Mouse (Mus musculus): ENCODE measurements around the gene Synrg. TPM values are rescaled to one million over a fixed set of nuclear protein-coding genes. Genes with fewer than 3 reads are reported as not detected.

Synrg gene
- total RNA-seq, 4 experiments from 2014 or later, result 69.6 to 80.3 (median 73.9) TPM

DNA sequence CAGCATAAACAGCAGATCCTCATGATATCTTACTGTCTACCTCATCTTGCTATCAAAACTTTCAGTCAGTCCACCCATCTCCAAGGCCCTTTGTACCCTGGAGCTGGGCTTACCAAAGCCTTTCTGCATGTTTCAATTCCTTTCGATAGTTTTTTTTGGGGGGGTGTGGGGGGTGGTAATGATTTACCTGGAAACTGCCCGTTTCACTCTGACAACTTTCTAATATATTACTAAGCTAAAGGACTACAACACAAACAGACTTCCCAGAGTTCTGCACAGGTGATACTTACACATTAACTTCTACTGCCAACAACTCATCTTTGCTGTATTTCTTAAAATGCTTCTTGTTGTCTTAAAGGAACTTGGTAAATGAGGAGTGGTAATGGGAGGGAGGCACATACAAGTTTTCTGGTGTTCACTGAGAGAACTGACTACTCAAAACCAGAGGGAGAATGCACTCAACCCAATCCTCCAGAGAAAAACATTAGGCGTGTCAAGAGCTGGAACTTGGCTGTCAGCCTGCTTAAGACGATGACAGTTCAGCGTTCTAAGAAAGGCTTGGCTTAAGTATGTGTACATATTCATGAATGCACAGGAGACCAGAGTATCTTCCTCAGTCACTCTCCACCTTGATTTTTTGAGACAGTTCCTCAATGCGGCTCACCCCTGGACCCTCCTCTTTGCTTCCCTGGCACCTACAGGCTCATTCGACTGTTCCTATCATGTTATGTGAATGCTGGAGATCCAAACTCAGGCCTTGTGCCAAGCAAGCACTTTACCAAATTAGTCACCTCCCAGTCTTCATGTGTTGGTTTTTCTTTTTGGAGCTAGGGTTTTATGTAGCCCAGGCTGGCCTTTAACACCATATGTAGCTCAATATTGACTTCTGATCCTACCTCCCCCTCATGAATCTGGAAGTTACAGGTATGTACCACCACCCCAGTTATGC, 109.9 kb downstream of the Synrg start:
- DNase-seq (ENCODE audit: low spot score in 2 of 2), result no peak

DNA sequence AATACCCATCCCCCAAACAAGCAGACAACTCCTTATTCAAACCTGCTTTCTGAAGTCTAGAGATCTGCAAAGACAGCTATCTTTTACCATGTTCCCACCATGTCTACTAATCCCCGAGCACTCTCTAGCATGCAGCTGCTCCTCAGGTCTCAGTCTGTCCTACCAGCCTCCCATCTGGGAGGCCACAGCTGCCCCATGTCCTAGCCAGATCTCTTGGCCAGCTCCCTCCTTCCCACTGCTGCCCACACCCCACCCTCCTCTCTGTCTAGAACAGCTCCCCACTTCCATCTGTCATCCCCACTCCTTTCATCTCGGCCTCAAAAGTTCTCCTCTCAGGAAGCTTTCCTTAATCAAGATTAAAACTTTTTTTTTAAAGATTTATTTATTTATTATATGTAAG, 112.8 kb downstream of the Synrg start:
- no peak for DNase-seq (ENCODE audit: low spot score in 2 of 2)

DNA sequence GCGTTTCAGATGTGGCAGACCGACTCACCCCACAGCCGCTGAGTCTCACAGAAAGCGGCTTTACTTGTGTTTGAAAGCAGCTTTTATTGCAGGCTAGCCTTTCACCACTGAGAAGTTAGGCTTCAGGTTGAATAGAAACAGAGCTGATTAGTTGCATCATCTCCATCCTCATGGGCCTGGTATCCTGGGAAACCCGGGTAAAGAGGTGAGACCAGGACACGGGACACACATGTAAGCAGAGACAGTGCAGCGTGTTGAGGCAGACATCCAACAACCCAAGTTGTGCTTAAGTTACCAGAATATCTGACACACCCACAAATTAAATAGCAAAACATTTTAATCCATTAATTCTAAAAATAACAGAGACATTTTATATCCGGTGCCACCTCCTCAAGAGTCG, 114.4 kb downstream of the Synrg start:
- no peak for DNase-seq (ENCODE audit: low spot score in 2 of 2)

DNA sequence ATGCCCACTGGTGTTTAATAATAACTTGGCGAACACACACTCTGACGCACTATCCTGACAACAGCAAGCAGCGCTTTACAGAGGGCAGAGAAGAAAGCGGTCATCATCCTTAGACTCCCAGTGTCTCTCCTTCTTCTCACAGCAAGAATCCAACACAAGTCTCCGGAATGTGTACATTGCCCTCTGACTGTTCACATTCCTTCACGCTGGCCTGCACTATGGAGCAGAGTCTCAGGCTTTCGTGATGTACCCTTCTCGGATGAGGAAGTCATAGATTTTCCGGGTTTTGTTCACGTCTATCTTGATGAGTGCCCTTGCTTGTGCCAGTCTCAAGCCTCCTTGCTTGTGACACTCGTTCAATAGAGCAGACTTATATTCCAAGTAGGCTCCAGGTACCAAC, 115.1 kb downstream of the Synrg start:
- DNase-seq (ENCODE audit: low spot score in 2 of 2), result no peak

DNA sequence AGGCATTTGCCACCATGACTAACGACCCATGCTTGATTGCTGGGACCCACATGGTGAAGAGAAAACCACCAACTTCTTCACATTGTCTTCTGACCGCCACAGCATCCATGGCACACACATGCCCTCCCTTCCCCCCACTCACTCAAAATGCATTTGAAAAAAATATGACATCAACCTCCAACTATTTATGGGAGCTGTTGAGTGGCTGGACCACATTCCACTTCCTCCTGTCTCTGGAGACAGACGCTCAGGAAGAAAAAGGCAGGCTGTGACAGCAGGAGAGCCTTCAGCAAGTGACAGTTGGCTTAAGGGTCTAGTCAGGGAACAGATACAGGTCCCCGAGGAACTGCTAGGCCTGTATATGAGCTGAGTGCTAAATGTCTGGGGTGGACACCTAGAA, 115.7 kb downstream of the Synrg start:
- DNase-seq (ENCODE audit: low spot score in 2 of 2), result no peak

DNA sequence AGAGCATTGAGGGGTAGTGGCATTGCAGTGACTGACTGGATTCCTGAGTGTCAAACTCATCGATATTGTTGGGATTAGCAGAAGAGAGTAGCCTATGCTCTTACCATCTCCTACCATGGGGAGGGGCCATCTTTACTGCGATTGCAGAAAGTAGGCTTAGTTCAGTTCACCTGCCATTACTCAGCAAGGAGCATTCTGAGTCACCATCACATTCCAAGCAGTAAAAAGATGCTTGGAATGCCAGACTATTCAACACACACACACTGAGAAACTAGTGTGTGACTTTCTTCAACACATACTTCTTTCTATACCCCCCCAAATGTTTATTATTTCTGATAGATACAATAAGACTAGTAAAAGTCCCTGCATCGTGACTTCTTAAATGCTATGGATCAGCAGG, 116.1 kb downstream of the Synrg start:
- no peak for DNase-seq (ENCODE audit: low spot score in 2 of 2)

DNA sequence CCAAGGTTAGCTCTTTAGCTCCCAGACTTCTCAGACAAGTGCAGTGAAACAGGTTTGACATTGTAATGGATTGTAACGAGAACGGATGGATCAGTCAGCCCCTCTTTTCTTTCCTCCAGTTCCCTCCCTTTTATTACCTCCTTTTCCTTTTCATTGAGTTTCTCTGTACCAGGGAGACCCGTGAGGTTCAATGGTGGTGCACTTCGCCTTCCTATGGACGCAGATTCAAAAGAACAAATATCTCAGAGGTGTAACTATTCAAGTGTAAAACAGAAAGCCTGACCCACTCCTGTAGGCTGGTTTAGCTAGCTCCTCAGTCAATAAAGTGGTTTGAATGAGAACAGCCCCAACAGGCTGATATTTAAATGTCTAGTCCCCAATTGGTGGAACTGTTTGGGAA, 117.7 kb downstream of the Synrg start:
- DNase-seq (ENCODE audit: low spot score in 2 of 2), result no peak

DNA sequence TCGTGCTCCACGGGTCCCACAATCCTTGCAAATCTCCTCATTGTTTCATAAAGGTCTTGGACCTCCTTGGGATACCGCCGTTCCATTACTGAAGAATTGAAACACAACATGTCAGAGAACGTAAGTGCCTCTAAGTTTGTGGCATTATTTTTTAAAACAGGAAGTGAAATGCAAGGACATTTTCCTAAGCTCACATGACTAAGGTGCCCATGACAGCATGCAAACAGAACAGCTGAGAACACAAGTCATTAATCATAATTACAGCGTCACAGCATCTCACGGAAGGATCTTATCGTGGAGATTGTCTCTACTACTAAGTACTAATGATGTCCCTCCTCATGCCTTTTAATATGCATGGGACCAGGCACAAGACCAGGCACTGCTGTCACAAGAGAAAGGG, 126.3 kb downstream of the Synrg start:
- DNase-seq (ENCODE audit: low spot score in 2 of 2), result no peak

Other genes with a start within 250 kb of the Synrg start
- not detected for gene Wfdc21, start 217.5 kb upstream of the Synrg start, total RNA-seq (2022)
- 10 to 100 TPM; 16.7 to 22.0 (median 19.9) TPM for gene Heatr6, start 210.7 kb upstream of the Synrg start, total RNA-seq (2022)
- under 1 TPM in 3 of 4 experiments, not detected in 1; 0.32 to 0.66 (median 0.63) TPM for gene Hnf1b, start 114.4 kb upstream of the Synrg start, total RNA-seq (2022)
- 10 to 100 TPM; 14.0 to 17.1 (median 16.4) TPM for gene Ddx52, start 22.4 kb upstream of the Synrg start, total RNA-seq (2022)
- 10 to 100 TPM; 27.2 to 33.1 (median 30.7) TPM for gene Dusp14, start 104.8 kb downstream of the Synrg start, total RNA-seq (2022)
- 10 to 100 TPM; 33.5 to 37.2 (median 36.7) TPM for gene Tada2a, start 165.2 kb downstream of the Synrg start, total RNA-seq (2022)
- gene Acaca, start 165.2 kb downstream of the Synrg start, total RNA-seq (2022), result 10 to 100 TPM; 80.6 to 87.2 (median 84.2) TPM
- gene Gm11437, start 203.0 kb downstream of the Synrg start, total RNA-seq (2022), result not detected